Mouse (Mus musculus) heart, embryonic 16.5 days (tissue): ENCODE measurements around the gene Ephb2. TPM values are rescaled to one million over a fixed set of nuclear protein-coding genes. Genes with fewer than 3 reads are reported as not detected.
A peak's percentile ranks its signal among the peaks of the same experiment; 100 is the strongest.

ENCODE experiments used
- ATAC-seq: fragments of 200-750 bp; cut with Nextera tagmentation; replicated peaks from 2 replicates; pipeline ENCODE4 v1.8.0; 2017; ENCODE audit warnings: moderate number of reproducible peaks; ENCODE audit not compliant: insufficient read depth, low FRiP score; ENCODE audit errors: extremely low read depth
- H3K27ac ChIP-seq: fragments of 300-500 bp; sonication (generic); 2 replicates; pipeline ENCODE4 v1.5.1; 2014; ENCODE audit warnings: mild to moderate bottlenecking, low read length, control low read depth, moderate library complexity
- H3K27me3 ChIP-seq: fragments of 300-500 bp; sonication (generic); 2 replicates; pipeline ENCODE4 v1.6.1; 2014; ENCODE audit warnings: low read length, mixed read lengths; ENCODE audit not compliant: control insufficient read depth, insufficient read depth
- H3K36me3 ChIP-seq: fragments of 300-500 bp; sonication (generic); 2 replicates; pipeline ENCODE4 v1.6.1; 2014; ENCODE audit not compliant: control insufficient read depth, insufficient read depth
- H3K4me1 ChIP-seq: fragments of 300-500 bp; sonication (generic); 2 replicates; pipeline ENCODE4 v1.6.1; 2014; ENCODE audit warnings: low read length, mixed read lengths; ENCODE audit not compliant: control insufficient read depth, insufficient read depth
- H3K4me2 ChIP-seq: fragments of 300-500 bp; sonication (generic); 2 replicates; pipeline ENCODE4 v1.6.1; 2014; ENCODE audit warnings: low read depth, mild to moderate bottlenecking, control low read depth, low read length
- H3K4me3 ChIP-seq: fragments of 300-500 bp; sonication (generic); 2 replicates; pipeline ENCODE4 v1.5.1; 2014; ENCODE audit warnings: mild to moderate bottlenecking, control low read depth, low read length
- H3K9ac ChIP-seq: fragments of 300-500 bp; sonication (generic); 2 replicates; pipeline ENCODE4 v1.6.1; 2014; ENCODE audit warnings: low read length, control low read depth
- H3K9me3 ChIP-seq: fragments of 300-500 bp; sonication (generic); replicated peaks from 2 replicates; pipeline ENCODE4 v1.6.1; 2016; ENCODE audit warnings: low read length; ENCODE audit not compliant: control insufficient read depth
- WGBS: fragments of 180-500 bp; shearing (Covaris S2); extraction: QIAGEN DNeasy Blood & Tissue Kit; methylation state at CpG from one replicate; pipeline ENCODE4 v1.1.7; 2014; 5-methylcytosine and 5-hydroxymethylcytosine counted together
- polyA plus RNA-seq: library from polyadenylated mRNA; unstranded; fragments of >200 nt; fragmentation: Nextera tagmentation; extraction: Ambion mirVana; gene quantifications from 2 replicates; pipeline ENCODE4 v1.2.1, GENCODE M21; 2015

The Ephb2 gene
- polyA plus RNA-seq, 1 experiment from 2014 or later = 0.70 TPM

DNA sequence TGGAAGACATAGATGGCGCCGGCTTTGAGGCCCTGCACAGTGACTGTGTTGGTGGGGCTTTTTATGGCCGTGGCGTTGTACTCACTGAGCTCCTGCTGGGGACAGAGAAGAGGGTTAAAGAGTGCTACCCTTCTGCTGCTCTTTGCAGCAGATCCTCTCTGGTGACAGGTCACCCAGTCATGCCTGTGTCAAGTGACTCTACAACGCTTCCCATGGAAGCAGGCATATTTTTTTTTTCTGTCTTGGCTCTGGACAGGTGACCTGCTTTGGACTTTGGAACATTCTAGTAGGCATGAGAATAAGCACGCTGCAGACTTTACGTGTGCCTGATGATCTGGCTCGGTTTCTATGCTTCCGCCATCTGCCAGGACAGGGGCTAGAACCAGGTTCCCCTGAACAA, 160.3 kb downstream of the Ephb2 start:
- Histone ChIP-seq H3K9ac (no peak overlapping the region), H3K36me3 (no peaks in the 10 kb centered on the region), H3K4me2 (no peak overlapping the region), H3K4me3 (no peak overlapping the region), H3K4me1 (no peaks in the 10 kb centered on the region), H3K9me3 (no peaks in the 10 kb centered on the region), H3K27ac (no peak overlapping the region), H3K27me3 (no peaks in the 10 kb centered on the region)
- ATAC-seq = no peak
- WGBS = 88% methylated on average over 9 of the region's 9 CpGs

DNA sequence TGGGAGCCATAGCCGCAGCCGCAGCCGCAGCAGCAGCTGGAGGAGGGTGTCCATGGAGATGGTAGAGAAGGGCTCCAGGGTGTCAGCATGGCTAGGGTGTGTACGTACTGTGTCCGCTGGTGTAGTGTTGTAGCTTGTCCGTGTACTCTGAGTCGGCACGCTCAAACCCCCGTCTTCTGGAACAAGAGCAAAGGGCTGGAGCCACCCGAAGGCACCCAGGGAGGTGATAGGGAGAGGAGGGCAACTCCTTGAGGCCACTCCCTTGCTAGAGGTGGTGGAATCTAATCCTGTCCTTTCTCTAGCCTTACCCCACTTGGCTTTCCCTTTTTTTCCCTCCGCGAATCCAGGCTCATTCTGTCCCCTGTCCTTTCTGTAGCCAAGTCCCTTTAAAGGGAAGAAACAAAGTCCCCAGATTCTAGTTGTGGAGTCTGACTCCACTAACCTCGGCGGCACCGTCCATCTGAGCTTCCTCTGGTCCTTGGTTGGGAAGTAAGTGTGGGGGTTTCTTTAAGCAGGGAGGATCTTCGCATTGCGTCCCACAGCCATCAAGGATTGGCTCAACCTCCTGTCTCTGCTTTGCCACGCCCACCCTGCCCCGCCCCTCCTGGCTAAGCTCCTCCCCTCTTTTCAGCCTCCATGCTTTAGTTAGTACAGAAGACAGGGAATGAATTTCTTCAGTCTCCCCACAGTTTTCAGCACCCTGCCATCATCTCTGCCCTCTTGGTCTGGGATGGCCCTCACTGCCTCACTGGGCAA, 163.3 kb downstream of the Ephb2 start:
- Histone ChIP-seq H3K4me1 (no peaks in the 10 kb centered on the region), H3K27me3 (no peaks in the 10 kb centered on the region), H3K27ac (no peak overlapping the region), H3K4me3 (no peak overlapping the region), H3K9ac (no peak overlapping the region), H3K4me2 (no peak overlapping the region), H3K9me3 (no peaks in the 10 kb centered on the region), H3K36me3 (no peaks in the 10 kb centered on the region)
- 85% methylated on average over 19 of the region's 19 CpGs for WGBS
- no peak for ATAC-seq

DNA sequence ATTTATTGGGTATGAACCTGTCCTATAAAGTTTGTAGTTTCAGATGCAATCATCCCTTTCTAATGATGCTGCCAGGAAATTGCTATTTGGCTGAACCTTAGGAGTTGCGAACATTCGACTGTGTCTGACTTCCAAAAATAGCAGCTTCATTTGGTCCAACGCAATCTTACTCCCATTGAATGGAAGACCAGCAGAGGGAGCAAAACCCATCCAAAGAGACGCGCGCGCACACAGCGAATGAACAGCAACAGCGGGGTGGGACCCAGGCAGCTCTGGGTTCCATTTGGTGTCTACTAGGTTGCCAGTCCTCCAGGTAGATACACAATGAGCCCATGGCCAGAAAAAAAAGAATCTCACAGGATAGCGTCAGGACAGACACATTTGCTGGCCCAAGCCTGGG, 168.0 kb downstream of the Ephb2 start:
- Histone ChIP-seq H3K4me3 (no peak overlapping the region), H3K9ac (no peak overlapping the region), H3K27me3 (no peaks in the 10 kb centered on the region), H3K27ac (no peak overlapping the region), H3K9me3 (no peaks in the 10 kb centered on the region), H3K36me3 (no peaks in the 10 kb centered on the region), H3K4me1 (no peaks in the 10 kb centered on the region), H3K4me2 (no peak overlapping the region)
- 48% methylated on average over 10 of the region's 10 CpGs for WGBS
- no peak for ATAC-seq

DNA sequence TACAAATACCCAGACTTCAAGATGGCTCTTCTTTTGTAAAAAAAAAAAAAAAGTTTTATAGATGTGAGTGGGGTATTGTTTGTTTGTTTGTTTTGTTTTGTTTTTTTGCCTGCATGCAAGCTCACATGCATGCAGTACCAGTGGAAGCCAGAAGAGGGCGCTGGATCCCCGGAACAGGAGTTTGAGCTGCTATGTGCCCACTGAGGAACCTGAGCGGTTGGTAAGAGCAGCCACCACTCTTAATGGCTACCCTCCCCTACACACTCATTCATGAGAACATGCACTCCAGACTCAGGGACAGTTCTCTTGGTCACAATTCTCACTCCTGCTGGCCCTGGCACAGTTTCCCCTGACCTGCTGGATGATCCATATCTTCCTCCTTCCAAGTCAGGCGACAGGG, 169.8 kb downstream of the Ephb2 start:
- 58% methylated on average over 4 of the region's 4 CpGs for WGBS
- no peak overlapping the region for H3K4me2 ChIP-seq
- H3K4me3 ChIP-seq = no peak overlapping the region
- no peaks in the 10 kb centered on the region for H3K36me3 ChIP-seq
- H3K9me3 ChIP-seq = no peaks in the 10 kb centered on the region
- no peaks in the 10 kb centered on the region for H3K4me1 ChIP-seq
- H3K27me3 ChIP-seq = no peaks in the 10 kb centered on the region
- no peak overlapping the region for H3K27ac ChIP-seq
- no peak for ATAC-seq
- H3K9ac ChIP-seq = no peak overlapping the region

DNA sequence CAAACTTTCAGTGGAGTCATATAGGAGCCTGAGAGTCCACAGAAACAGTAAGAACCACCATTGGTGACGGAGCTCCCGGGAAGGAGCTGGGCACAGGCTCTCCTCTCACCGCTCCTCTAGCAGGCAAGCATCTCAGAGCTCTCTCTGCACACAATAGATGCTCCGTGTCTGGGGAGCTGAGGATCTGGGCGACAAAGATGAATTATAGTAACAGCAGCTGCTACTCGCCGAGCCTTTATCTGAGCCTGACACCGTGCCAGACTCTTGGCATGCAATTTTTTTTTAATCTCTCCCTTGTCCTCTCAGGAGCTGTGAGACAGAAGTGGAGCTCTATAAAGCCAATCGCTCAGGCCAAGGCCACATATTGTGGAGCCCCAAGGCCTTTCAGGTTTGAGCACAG, 170.7 kb downstream of the Ephb2 start:
- Histone ChIP-seq H3K4me1 (no peaks in the 10 kb centered on the region), H3K27me3 (no peaks in the 10 kb centered on the region), H3K4me2 (no peak overlapping the region), H3K9me3 (no peaks in the 10 kb centered on the region), H3K36me3 (no peaks in the 10 kb centered on the region), H3K4me3 (no peak overlapping the region), H3K27ac (no peak overlapping the region), H3K9ac (no peak overlapping the region)
- 53% methylated on average over 9 of the region's 9 CpGs for WGBS
- no peak for ATAC-seq

DNA sequence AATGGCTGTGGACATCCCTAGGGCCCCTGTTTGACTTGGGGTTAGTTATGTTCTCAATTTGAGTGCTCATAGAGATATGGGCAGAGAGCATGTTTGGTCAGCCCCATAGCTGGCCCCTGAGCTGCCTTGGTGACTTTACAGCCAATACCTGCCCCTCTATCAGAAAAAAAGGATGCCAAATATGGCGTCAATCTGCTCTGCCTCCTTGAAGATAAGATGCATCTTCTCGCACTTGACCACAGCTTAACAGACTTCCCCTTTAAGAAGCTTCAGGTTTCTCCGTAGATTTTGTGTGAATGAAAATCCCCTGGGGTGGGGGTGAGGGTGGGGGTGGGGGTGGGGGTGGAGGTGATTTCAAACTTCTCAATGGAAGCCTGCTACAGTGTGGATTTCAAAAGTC, 177.9 kb downstream of the Ephb2 start:
- WGBS = 72% methylated on average over 3 of the region's 3 CpGs
- ATAC-seq = no peak
- H3K9me3 ChIP-seq = no peaks in the 10 kb centered on the region

DNA sequence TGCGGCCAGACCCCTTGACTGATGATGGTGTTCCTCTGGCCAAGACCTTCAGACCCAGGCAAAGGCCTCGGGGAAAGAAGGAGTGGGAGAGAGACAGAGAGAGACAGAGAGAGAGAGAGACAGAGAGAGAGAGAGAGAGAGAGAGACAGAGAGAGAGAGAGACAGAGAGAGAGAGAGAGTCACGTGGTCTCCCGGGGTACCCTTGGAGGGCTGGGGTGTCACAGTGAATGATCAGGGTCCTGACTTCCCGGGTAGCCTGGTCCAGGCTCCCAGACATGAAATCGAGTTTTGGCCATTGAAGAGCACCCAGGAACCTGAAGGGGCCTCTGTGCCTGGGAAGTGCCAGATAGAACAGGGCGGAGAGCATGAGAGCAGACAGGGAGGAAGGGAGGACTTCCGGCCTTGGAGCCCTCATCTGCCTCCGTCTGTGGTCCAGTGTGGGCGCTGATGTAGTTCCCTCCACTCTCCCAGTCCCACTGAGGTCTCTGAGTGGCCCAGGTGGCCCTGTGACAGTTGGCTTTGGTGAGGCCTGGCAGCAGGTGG, 182.0 kb downstream of the Ephb2 start:
- Histone ChIP-seq H3K27ac (no peak overlapping the region), H3K9ac (no peak overlapping the region), H3K4me1 (peaks cover 11% of the 10 kb centered on the region), H3K9me3 (no peaks in the 10 kb centered on the region), H3K4me3 (no peak overlapping the region), H3K27me3 (peaks cover 17% of the 10 kb centered on the region), H3K4me2 (no peak overlapping the region), H3K36me3 (no peaks in the 10 kb centered on the region)
- 66% methylated on average over 10 of the region's 10 CpGs for WGBS
- ATAC-seq = no peak

More for the DNA sequence above, 177.9 kb downstream of the Ephb2 start:
- Histone ChIP-seq H3K4me3 (no peak overlapping the region), H3K9ac (no peak overlapping the region), H3K4me2 (no peak overlapping the region), H3K27ac (no peak overlapping the region), H3K27me3 (peaks cover 12% of the 10 kb centered on the region), H3K36me3 (no peaks in the 10 kb centered on the region), H3K4me1 (no peaks in the 10 kb centered on the region)

DNA sequence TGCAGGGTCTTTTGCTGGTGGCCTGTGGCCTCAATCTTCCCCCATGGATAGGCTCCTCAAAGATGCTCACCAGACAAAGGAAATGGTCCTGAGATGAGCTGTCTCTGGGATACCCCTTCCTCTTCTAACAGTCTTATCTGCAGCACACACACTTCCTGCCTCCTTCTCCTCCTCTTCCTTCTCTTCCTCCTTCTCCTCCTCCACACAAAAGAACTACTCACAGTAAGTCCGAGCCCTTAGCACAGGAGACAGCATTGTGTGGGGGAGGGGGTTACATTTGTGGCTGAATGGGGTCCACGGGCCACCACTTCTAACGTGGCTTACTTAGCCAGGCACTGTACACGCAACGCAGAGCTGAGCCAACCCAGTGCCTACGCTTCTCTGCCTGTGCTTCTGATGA, 182.8 kb downstream of the Ephb2 start:
- Histone ChIP-seq H3K9me3 (no peaks in the 10 kb centered on the region), H3K9ac (no peak overlapping the region), H3K4me3 (no peak overlapping the region), H3K27ac (no peak overlapping the region), H3K4me2 (no peak overlapping the region), H3K36me3 (no peaks in the 10 kb centered on the region), H3K27me3 (peaks cover 19% of the 10 kb centered on the region), H3K4me1 (peaks cover 11% of the 10 kb centered on the region)
- WGBS = 56% methylated on average over 6 of the region's 6 CpGs
- ATAC-seq = 0 out of 2 replicates have a peak, but pooled peaks have one; percentile 17

DNA sequence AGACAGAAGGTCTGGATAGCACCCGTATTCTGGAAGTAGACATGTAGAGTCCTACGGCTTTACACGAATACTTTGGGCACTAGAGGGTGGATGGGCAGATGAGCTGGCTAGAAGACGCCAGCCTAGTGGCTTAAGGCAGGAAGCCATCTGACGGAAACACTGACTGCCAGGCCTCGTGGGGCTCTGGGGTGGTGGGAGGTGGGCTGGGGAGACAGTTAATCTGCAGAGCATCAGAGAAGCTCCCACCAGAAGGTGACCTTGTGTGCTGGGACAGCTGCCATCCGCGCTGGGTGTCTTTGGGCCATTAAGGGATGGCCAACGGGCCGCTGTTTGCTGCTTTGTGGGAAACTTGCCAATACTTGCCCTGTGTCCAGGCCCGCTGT, 183.3 kb downstream of the Ephb2 start:
- H3K4me1 ChIP-seq = peaks cover 11% of the 10 kb centered on the region
- no peak overlapping the region for H3K4me3 ChIP-seq
- no peaks in the 10 kb centered on the region for H3K9me3 ChIP-seq
- no peak for ATAC-seq
- no peaks in the 10 kb centered on the region for H3K36me3 ChIP-seq
- no peak overlapping the region for H3K27ac ChIP-seq
- H3K4me2 ChIP-seq = no peak overlapping the region
- H3K27me3 ChIP-seq = peaks cover 22% of the 10 kb centered on the region
- no peak overlapping the region for H3K9ac ChIP-seq
- 59% methylated on average over 11 of the region's 11 CpGs for WGBS
